Mouse (Mus musculus) retina, embryonic 14.5 days (tissue): ENCODE results near the gene Nudt13.
A peak's percentile ranks its signal among the peaks of the same experiment; 100 is the strongest.
"Not testable (repeated sequence)": the region's sequence is repeated elsewhere in the genome, so short reads cannot be mapped to it uniquely, and the experiment has no call there.

Source experiments
- DNase-seq: peaks from one replicate; pipeline ENCODE4 v3.0.0-alpha.2; 2015; ENCODE audit warnings: low spot score

Gene Nudt13

GRCm38 (mm10) chr14:20294117-20294892, at the start of gene Nudt13:
TSS of gene Nudt13 (plus strand) at chr14:20294697.
- DNase-seq: peak; percentile 95

GRCm38 (mm10) chr14:20245318-20245717, 49.2 kb upstream of the Nudt13 start:
- no peak for DNase-seq

- DNase-seq: no peak
Measured at GRCm38 (mm10) chr14:20245861-20246260, 48.6 kb upstream of the Nudt13 start.

- DNase-seq: no peak
Measured at GRCm38 (mm10) chr14:20246811-20247266, 47.7 kb upstream of the Nudt13 start.

DNA sequence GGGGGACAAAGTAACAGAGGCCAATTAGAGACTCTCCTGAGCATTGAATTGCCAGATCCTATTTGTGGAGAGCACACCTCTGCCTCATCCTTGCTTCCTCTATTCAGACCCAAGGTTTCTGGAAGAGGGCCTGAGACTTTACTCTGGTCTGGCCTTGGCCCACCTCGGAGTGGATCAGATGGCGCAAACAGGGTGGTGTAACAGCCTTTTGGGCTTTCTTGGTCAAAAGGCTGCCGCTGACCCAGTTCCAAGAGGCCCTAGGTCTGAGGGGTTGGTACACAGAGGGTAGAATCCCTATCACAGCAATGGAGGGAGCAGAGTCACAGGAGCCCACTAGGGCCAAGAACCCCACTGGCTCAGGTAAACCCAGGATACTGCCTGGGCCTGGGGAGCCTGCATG, 46.5 kb upstream of the Nudt13 start:
- DNase-seq: no peak

DNA sequence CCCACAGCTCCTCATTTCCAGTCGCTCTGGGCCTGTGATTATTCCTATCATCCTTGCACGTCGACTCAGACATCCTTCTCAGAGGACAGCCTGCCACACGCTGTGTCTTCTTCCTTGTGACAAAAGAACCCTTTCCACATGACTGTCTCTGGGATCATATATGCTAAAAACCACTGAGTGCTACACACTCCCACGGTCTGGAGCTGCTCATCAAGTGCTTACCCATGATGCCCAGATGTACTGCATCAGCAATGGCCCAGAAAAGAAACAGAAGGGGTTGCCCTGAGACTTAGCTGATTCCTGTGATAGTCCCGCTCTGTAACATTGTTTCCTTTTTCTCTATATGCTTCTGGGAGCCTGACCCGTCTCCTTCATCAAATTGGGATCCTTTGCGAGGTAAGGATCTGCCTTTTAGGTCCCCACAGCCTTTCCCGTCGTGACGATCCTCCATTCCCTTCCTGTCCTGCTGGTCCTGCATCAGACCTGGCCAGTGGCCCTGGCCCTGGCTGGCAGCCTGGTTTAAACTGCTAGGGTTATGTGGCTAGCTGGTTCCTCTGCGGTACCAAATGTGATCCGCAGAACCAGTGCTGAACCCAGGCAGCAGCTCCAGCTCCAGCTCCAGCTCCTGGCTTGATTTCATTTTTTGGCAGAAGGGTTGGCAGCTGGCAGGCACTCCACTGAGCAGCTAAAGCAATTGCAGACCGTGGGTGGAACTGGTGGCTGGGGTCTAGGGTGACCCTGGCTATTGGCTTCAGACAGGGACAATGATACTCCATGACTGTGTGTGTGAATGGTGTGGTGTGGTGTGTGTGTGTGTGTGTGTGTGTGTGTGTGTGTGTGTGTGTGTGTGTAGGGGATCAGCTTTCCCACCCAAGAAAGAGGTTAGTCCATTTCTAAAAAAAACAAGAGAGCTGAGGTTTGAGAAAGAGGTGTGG, 44.0 kb upstream of the Nudt13 start:
- no peak for DNase-seq

DNA sequence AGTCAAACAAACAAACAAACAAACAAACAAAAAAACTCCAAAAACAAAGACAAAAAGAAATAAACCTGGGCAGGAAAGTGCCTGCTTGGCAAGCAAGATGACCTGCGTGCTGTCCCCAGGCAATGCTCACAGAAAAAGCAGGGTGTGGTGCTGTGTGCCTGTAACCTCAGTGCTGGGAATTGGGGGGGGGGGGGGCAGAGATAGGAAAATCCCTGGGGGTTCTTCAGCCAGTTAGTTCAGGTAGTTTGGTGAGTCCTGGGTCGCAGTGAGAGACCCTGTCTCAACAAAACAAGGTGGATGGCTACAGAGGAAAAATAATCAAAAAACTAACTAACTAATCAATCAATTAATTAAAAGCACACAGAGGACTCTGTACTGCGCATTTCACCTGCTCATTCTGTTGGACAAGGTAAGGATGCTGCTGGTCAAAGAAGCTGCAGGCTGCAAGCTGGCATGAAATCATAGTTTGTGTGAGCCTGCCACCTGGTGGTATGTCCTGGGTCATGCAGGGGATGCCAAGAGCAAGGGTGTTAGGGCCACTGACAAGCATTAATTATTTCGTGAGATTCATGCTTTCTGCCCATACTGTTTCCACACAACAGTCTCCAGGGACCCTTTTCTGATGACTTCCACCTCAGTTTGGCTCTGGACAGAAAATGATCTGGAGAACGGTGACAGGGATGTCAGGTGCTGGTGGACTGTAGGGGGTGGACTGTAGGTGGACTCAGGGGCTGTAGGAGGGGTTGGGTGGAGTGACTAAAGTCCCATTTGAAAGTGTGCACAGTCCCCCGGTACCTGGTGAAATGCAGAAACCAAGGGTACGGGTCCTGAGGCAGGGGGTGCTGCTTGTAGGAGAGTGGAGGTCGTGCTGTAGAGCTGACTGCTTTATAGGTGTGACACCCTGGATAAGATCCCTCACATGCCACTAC, 36.0 kb upstream of the Nudt13 start:
- peak; percentile 92 for DNase-seq

GRCm38 (mm10) chr14:20262346-20262745, 32.2 kb upstream of the Nudt13 start:
- no peak for DNase-seq

DNA sequence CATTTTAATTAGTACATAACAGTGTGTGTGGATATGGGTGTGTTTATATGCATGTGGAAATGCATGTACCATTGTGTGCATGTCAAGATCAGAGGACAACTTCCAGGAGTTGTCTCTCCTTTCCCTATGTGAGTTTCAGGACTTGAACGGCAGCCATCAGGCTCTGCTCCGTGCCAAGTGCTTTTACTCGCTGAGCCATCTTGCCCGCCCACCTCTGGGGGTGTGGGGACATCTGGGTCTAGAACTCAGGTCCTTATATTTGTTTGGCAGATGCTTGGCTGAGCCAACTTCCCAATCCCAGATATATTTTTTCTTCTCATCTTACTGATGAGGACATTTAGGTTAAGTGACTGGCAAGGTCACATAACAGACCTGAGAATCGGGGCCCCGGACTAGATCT, 26.1 kb upstream of the Nudt13 start:
- no peak for DNase-seq

DNA sequence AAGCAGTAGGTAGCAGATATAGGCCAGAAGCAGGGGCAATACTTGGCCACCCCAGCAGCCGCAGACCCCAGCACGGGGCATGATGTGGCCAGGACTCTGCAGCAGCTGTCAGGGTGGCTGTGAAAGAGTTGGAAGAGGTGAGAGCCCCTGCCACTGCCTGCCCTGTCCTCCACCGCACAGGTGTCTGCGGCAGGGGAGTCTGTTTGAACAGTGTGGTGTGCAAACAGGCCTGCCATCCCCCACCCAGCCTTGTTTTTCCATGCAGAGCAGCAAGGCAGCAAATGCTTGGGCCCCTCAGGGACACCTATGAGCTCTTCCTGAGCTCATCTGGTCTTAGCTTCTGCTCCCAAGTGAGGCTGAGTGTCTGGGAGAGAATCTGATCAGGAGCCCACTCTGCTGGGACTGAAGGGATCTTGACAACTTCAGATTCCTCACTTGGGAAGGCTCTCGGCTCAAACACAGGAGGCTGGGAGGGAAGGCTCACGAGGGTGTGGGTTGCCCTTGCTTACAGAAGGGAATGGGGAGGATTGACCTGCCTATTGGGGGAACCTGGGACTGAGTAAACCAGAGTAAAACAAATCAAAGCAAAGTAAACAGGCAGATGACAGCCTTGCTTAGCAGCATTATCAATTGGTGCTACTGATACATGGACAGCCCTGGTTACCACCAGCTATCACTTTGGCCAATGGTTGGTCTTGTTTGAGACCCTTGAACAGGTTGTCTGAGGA, 25.3 kb upstream of the Nudt13 start, which contains the start of gene Kcnk16:
Gene Kcnk16 (minus strand): TSS at position 118 of the 728 bp plus-strand sequence.
- no peak for DNase-seq

GRCm38 (mm10) chr14:20291391-20291790, 3.1 kb upstream of the Nudt13 start:
- DNase-seq: no peak

- no peak for DNase-seq
Measured at GRCm38 (mm10) chr14:20294947-20295346, 450 bp downstream of the Nudt13 start.

DNA sequence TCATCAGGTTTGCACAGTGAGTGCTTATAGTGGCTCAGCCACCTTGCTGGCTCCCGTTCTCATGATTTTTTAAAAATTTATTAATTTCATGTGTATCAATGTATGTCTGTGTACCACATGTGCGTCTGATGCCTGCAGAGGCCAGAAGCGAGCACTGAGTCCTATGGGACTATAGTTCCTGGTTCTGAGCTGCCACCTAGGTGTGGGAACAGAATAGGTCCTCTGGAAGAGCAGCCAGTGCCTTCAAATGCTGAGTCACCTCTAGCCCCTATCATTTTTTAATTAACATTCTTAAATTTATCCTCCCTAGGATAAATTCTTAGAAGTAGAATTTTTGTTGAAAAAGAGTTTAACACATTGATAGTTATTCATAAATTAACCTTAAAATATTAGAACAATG, 3.1 kb downstream of the Nudt13 start:
- DNase-seq: no peak

DNA sequence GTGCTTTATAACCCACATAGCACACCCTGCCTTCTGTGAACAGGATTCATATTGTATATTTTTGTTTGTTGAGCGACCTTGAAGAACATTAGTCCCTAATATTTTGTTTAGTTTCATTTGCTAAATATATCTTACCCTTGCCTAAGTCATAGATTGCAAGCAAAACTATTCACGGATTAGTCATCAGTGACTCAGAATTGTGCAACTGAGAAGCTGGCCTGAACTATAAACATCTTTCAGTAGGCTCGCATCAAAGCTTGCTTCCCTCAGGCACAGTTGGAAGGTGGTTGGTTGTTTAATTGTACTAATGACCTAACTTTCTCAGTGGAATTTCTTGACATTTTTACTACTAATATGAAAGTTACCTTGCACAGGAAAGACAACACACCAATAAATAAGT, 3.6 kb downstream of the Nudt13 start:
- no peak for DNase-seq

- DNase-seq: not testable (repeated sequence)
Measured at GRCm38 (mm10) chr14:20305085-20305484, 10.6 kb downstream of the Nudt13 start.

- no peak for DNase-seq
Measured at GRCm38 (mm10) chr14:20315137-20315536, 20.6 kb downstream of the Nudt13 start.

- DNase-seq: peak; percentile 42
Measured at GRCm38 (mm10) chr14:20319420-20319819, 24.9 kb downstream of the Nudt13 start.

DNA sequence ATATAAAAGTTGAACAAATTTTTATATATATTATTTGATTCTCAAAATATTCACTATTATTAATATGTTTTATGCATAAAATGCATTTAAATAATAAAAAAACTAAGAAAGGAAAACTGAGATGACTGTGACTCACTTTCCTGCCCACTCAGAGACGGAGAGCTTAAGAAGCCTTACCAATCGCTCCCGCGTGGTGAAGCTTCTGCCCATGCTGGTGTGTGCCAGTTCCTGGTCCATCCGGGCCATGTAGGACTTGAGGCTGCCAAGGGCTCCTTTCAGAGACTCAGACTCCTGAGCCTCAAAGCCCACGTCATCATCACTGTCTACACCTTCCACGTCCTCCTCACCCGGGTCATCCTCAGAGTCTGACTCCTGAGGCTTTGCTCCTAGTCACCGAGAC, 29.7 kb downstream of the Nudt13 start:
- no peak for DNase-seq

GRCm38 (mm10) chr14:20328474-20328873, 34.0 kb downstream of the Nudt13 start:
- DNase-seq: peak; percentile 17

- no peak for DNase-seq
Measured at GRCm38 (mm10) chr14:20331316-20331715, 36.8 kb downstream of the Nudt13 start.

DNA sequence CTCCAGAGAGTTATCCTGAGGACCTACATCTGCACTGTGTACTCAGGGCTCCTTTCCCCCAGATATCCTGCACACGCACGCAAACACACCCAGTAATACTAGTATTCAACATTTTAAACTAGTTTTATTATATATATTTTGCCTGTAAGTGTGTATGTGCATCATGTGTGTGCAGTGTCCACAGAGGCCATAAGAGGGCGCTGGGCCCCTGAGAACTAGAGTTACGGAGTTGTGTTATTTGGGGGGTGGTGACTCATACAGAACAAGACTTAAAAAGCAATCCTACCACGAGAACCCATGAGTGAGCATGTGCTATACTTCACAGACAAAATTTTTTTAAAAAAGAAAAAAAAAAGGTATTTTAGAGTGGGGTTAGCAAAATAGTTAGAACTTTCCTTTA, 44.9 kb downstream of the Nudt13 start:
- DNase-seq: no peak
